Mouse (Mus musculus): ENCODE measurements around the gene Retreg3. TPM values are rescaled to one million over a fixed set of nuclear protein-coding genes. Genes with fewer than 3 reads are reported as not detected.
A peak's percentile ranks its signal among the peaks of the same experiment; 100 is the strongest.

Gene Retreg3
- polyA plus RNA-seq, 1 experiment from 2014 or later, result 12.3 TPM

DNA sequence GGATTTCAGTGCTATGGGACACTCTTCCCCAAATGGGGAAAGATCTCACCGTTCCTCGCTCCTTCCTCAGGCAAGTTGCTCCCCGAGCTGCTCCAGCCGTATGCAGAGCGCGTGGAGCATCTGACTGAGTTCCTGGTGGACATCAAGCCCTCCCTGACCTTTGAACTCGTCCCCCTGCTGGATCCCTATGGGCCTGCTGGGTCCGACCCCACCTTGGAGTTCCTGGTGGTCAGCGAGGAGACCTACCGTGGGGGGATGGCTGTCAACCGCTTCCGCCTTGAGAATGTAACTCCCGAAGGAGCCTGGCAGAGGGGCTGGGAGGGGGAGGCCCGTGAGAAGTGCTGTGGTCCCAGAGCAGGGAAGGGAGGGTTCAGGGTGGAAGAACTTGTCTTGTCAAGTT, 35.4 kb downstream of the Retreg3 start:
- ATAC-seq, result no peak
- WGBS, result 87% methylated on average over 14 of the region's 14 CpGs
- H3K36me3 ChIP-seq (ENCODE audit: control insufficient read depth, insufficient read depth), result peaks cover 13% of the 10 kb centered on the region
- peaks cover 18% of the 10 kb centered on the region for H3K4me1 ChIP-seq (replicated peaks; ENCODE audit: control insufficient read depth, insufficient read depth, low read length)
- no peak overlapping the region for H3K27ac ChIP-seq (ENCODE audit: low read depth, low read length)
- H3K4me3 ChIP-seq (ENCODE audit: low read depth, low read length), result no peak overlapping the region
- peaks cover 11% of the 10 kb centered on the region for H3K27me3 ChIP-seq (replicated peaks; ENCODE audit: control insufficient read depth, insufficient read depth, low read length)
- TF ChIP-seq CTCF (IDR thresholded peaks at IDR 0.05; ENCODE audit: low read depth), result no peak
- no peaks in the 10 kb centered on the region for H3K9me3 ChIP-seq (ENCODE audit: control insufficient read depth)
- no peak overlapping the region for H3K9ac ChIP-seq (ENCODE audit: low read depth, low read length)
- no peak overlapping the region for H3K4me2 ChIP-seq (replicated peaks; ENCODE audit: low read depth)

DNA sequence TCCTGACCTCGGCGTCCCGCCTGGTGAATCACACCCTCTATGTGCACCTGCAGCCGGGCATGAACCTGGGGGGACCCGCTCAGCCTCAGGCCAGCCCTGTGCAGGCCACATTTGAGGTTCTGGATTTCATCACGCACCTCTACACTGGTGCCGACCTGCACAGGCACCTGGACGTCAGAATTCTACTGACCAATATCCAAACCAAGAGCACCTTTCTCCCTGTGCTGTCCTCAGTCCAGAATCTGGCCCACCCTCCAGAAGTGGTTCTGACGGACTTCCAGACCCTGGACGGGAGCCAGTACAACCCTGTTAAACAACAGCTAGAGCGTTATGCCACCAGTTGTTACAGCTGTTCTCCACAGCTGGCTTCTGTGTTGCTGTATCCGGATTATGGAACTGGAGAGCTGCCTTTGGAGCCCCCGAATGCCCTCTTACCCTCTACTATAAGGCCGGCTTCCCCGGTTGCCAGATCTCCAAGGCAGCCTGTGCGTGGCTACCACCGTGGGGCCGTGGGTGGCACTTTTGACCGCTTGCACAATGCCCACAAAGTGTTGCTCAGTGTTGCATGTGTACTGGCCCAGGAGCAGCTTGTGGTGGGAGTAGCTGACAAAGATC, 36.5 kb downstream of the Retreg3 start:
- Histone ChIP-seq H3K4me3 (ENCODE audit: low read depth, low read length) (peak overlapping the region; percentile 65), H3K4me2 (replicated peaks; ENCODE audit: low read depth) (peak overlapping the region; percentile 92), H3K4me1 (replicated peaks; ENCODE audit: control insufficient read depth, insufficient read depth, low read length) (peaks cover 17% of the 10 kb centered on the region), H3K27ac (ENCODE audit: low read depth, low read length) (peak overlapping the region; percentile 88), H3K9me3 (ENCODE audit: control insufficient read depth) (no peaks in the 10 kb centered on the region), H3K27me3 (replicated peaks; ENCODE audit: control insufficient read depth, insufficient read depth, low read length) (peaks cover 22% of the 10 kb centered on the region), H3K36me3 (ENCODE audit: control insufficient read depth, insufficient read depth) (peaks cover 4% of the 10 kb centered on the region; the same call in 1 of the 2 replicates), H3K9ac (ENCODE audit: low read depth, low read length) (peak overlapping the region; percentile 85)
- ATAC-seq, result no peak
- TF ChIP-seq CTCF (IDR thresholded peaks at IDR 0.05; ENCODE audit: low read depth), result no peak
- 29% methylated on average over 19 of the region's 19 CpGs for WGBS

GRCm38 (mm10) chr11:101082208-101083082, 37.2 kb downstream of the Retreg3 start, which contains the start of gene Coasy:
Coasy (plus strand) TSS chr11:101082565.
- H3K36me3 ChIP-seq (ENCODE audit: control insufficient read depth, insufficient read depth), result peaks cover 8% of the 10 kb centered on the region; the same call in 1 of the 2 replicates
- ATAC-seq, result peak; percentile 84
- peak; percentile 73 for TF ChIP-seq CTCF (IDR thresholded peaks at IDR 0.05; ENCODE audit: low read depth)
- H3K4me3 ChIP-seq (ENCODE audit: low read depth, low read length), result peak within 1 kb of the TSS; percentile 65
- H3K27me3 ChIP-seq (replicated peaks; ENCODE audit: control insufficient read depth, insufficient read depth, low read length), result peaks cover 26% of the 10 kb centered on the region
- peak within 1 kb of the TSS; percentile 88 for H3K27ac ChIP-seq (ENCODE audit: low read depth, low read length)
- under 1% methylated on average over 48 of the region's 51 CpGs for WGBS
- no peaks in the 10 kb centered on the region for H3K9me3 ChIP-seq (ENCODE audit: control insufficient read depth)
- peak within 1 kb of the TSS; percentile 85 for H3K9ac ChIP-seq (ENCODE audit: low read depth, low read length)
- peak within 1 kb of the TSS; percentile 92 for H3K4me2 ChIP-seq (replicated peaks; ENCODE audit: low read depth)
- peaks cover 10% of the 10 kb centered on the region for H3K4me1 ChIP-seq (replicated peaks; ENCODE audit: control insufficient read depth, insufficient read depth, low read length)

DNA sequence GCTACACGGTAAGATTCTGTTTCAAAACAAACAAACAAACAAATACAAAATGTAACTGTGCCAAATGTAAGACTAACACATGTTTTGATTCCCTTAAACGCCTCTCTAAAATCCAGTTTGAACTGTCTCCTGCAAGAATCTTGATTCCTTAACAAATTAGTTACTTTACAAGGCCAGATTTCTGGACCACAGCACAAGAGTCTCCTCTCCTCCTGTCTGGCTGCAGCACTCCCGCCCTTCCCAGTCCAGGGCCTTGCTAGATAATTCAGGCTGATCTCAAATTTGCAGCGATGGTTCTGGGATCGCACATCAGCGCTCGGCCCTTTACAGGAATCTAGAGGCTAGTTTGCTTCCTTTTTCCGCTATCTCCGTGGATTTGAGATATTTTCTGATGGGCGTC, 38.0 kb downstream of the Retreg3 start:
- Histone ChIP-seq H3K27ac (ENCODE audit: low read depth, low read length) (peak overlapping the region; percentile 88; the same call in 1 of the 2 replicates), H3K4me1 (replicated peaks; ENCODE audit: control insufficient read depth, insufficient read depth, low read length) (peaks cover 10% of the 10 kb centered on the region), H3K4me2 (replicated peaks; ENCODE audit: low read depth) (peak overlapping the region; percentile 92), H3K36me3 (ENCODE audit: control insufficient read depth, insufficient read depth) (peaks cover 15% of the 10 kb centered on the region; the same call in 1 of the 2 replicates), H3K9ac (ENCODE audit: low read depth, low read length) (0 out of 2 replicates have a peak overlapping the region, but pooled peaks have one; percentile 40), H3K4me3 (ENCODE audit: low read depth, low read length) (peak overlapping the region; percentile 65), H3K9me3 (ENCODE audit: control insufficient read depth) (no peaks in the 10 kb centered on the region), H3K27me3 (replicated peaks; ENCODE audit: control insufficient read depth, insufficient read depth, low read length) (peaks cover 26% of the 10 kb centered on the region)
- no peak for ATAC-seq
- no peak for TF ChIP-seq CTCF (IDR thresholded peaks at IDR 0.05; ENCODE audit: low read depth)
- 6% methylated on average over 10 of the region's 10 CpGs for WGBS

GRCm38 (mm10) chr11:101080421-101080820, 39.3 kb downstream of the Retreg3 start:
- ATAC-seq, result no peak
- Histone ChIP-seq H3K36me3 (ENCODE audit: control insufficient read depth, insufficient read depth) (peaks cover 19% of the 10 kb centered on the region; the same call in 1 of the 2 replicates), H3K9ac (ENCODE audit: low read depth, low read length) (no peak overlapping the region), H3K27me3 (replicated peaks; ENCODE audit: control insufficient read depth, insufficient read depth, low read length) (peaks cover 26% of the 10 kb centered on the region), H3K27ac (ENCODE audit: low read depth, low read length) (no peak overlapping the region), H3K4me1 (replicated peaks; ENCODE audit: control insufficient read depth, insufficient read depth, low read length) (peaks cover 10% of the 10 kb centered on the region), H3K9me3 (ENCODE audit: control insufficient read depth) (no peaks in the 10 kb centered on the region), H3K4me2 (replicated peaks; ENCODE audit: low read depth) (no peak overlapping the region), H3K4me3 (ENCODE audit: low read depth, low read length) (no peak overlapping the region)
- 74% methylated on average over 5 of the region's 5 CpGs for WGBS
- no peak for TF ChIP-seq CTCF (IDR thresholded peaks at IDR 0.05; ENCODE audit: low read depth)

DNA sequence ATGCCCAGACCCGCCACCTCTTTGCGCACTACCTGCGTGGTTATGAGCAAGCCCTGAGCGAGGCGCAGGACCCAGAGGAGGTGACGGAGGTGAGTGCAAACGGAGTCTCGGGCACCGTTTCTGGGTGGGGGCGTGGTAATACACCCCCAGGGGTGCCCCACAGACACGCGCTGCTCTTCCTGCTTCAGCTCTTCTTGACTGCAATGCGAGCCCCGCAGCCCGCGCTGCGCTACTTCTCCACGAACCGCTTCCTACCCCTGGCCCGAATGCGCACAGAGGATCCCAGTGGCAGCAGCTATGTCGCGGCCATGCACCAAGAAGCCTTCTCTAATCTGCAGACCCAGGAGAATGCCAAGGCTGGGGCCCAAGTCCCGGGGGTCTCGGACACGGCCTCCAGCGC, 39.9 kb downstream of the Retreg3 start:
- Histone ChIP-seq H3K4me2 (replicated peaks; ENCODE audit: low read depth) (peak overlapping the region; percentile 24; the same call in 1 of the 2 replicates), H3K27me3 (replicated peaks; ENCODE audit: control insufficient read depth, insufficient read depth, low read length) (peaks cover 26% of the 10 kb centered on the region), H3K27ac (ENCODE audit: low read depth, low read length) (no peak overlapping the region), H3K4me3 (ENCODE audit: low read depth, low read length) (no peak overlapping the region), H3K9me3 (ENCODE audit: control insufficient read depth) (no peaks in the 10 kb centered on the region), H3K36me3 (ENCODE audit: control insufficient read depth, insufficient read depth) (peaks cover 18% of the 10 kb centered on the region; the same call in 1 of the 2 replicates), H3K9ac (ENCODE audit: low read depth, low read length) (no peak overlapping the region), H3K4me1 (replicated peaks; ENCODE audit: control insufficient read depth, insufficient read depth, low read length) (peaks cover 10% of the 10 kb centered on the region)
- WGBS, result 8% methylated on average over 27 of the region's 27 CpGs
- no peak for ATAC-seq
- TF ChIP-seq CTCF (IDR thresholded peaks at IDR 0.05; ENCODE audit: low read depth), result no peak
